ENCODE assay signal across 19 mouse cellular contexts in genomic region chr3:140548483-140548882, GRCm38 (mm10).
DNase-seq lines count a peak whose midpoint lies in the region; ATAC-seq lines count a peak whose summit lies in the region.
"Had no signal": no experiment of that assay in that cellular context is flagged by ENCODE, and none has a peak within 500 bp of the region (broad histone marks: within the 10 kb centered on the region; RNA-seq: fewer than 3 reads in every experiment).

No protein-coding gene starts in this region.

- H3K9me3 ChIP-seq in lung, embryonic 16.5 days (ENCODE audit: control insufficient read depth, low read length), result no peaks in the 10 kb centered on the region
- H3K9me3 ChIP-seq: heart, embryonic 15.5 days; hindbrain, embryonic 12.5 days had no signal

- no peak overlapping the region for H3K4me3 ChIP-seq in lung, embryonic 16.5 days (ENCODE audit: low read length)
- H3K4me3 ChIP-seq: embryonic facial prominence, embryonic 13.5 days; heart, embryonic 15.5 days; hindbrain, embryonic 12.5 days had no signal

- H3K4me2 ChIP-seq in lung, embryonic 16.5 days (ENCODE audit: low read depth, low read length), result no peak overlapping the region
- H3K4me2 ChIP-seq: embryonic facial prominence, embryonic 13.5 days; heart, embryonic 11.5 days; heart, embryonic 15.5 days; hindbrain, embryonic 12.5 days had no signal

- ATAC-seq in frontal cortex, adult (ENCODE audit: low TSS enrichment), result peak; percentile 72
- ATAC-seq in lung, embryonic 16.5 days (ENCODE audit: low read depth), result peak; percentile 41; the same call in 1 of the 2 replicates
- ATAC-seq: hindbrain, embryonic 16.5 days; inflammation-experienced regulatory T-cells, adult 6 months; intestine, postnatal 0 days had no signal

- no peak overlapping the region for H3K9ac ChIP-seq in lung, embryonic 16.5 days (ENCODE audit: low read length)
- H3K9ac ChIP-seq: embryonic facial prominence, embryonic 13.5 days; heart, embryonic 15.5 days; hindbrain, embryonic 12.5 days had no signal

- no peaks in the 10 kb centered on the region for H3K27me3 ChIP-seq in lung, embryonic 16.5 days (ENCODE audit: control insufficient read depth, insufficient read depth, low read depth, low read length)
- H3K27me3 ChIP-seq: embryonic facial prominence, embryonic 13.5 days; heart, embryonic 15.5 days; hindbrain, embryonic 12.5 days had no signal

- H3K4me1 ChIP-seq in lung, embryonic 16.5 days (replicated peaks; ENCODE audit: control insufficient read depth, insufficient read depth, low read length), result no peaks in the 10 kb centered on the region
- H3K4me1 ChIP-seq: embryonic facial prominence, embryonic 13.5 days; heart, embryonic 15.5 days; hindbrain, embryonic 12.5 days had no signal

- WGBS in lung, embryonic 16.5 days, result 41% methylated on average over 3 of the region's 3 CpGs

- H3K27ac ChIP-seq in lung, embryonic 16.5 days (ENCODE audit: low read length), result no peak overlapping the region
- H3K27ac ChIP-seq: embryonic facial prominence, embryonic 13.5 days; heart, embryonic 15.5 days; hindbrain, embryonic 12.5 days had no signal

- no peaks in the 10 kb centered on the region for H3K36me3 ChIP-seq in lung, embryonic 16.5 days (ENCODE audit: control insufficient read depth, insufficient read depth, low read length)
- H3K36me3 ChIP-seq: embryonic facial prominence, embryonic 13.5 days; heart, embryonic 15.5 days; hindbrain, embryonic 12.5 days had no signal

- DNase-seq in frontal cortex, postnatal 25 days (ENCODE audit: low spot score in 2 of 2), result no peak
- DNase-seq in lung, postnatal 25 days (ENCODE audit: low spot score), result no peak
- DNase-seq in brain, embryonic 18.5 days (ENCODE audit: low read depth, low spot score), result peak; percentile 54
- no peak for DNase-seq in cerebellum, adult 9-10 months
- DNase-seq: adrenal gland, postnatal 25 days; cerebellum, adult 11-12 months; cerebellum, adult 9-11 months; cerebellum, postnatal 36 days; gastrocnemius, postnatal 10 days; heart, postnatal 4 days had no signal
